Mouse (Mus musculus): ENCODE results near the gene Vmn1r168.
"Not testable (repeated sequence)": the region's sequence is repeated elsewhere in the genome, so short reads cannot be mapped to it uniquely, and the experiment has no call there.

The Vmn1r168 gene

DNA sequence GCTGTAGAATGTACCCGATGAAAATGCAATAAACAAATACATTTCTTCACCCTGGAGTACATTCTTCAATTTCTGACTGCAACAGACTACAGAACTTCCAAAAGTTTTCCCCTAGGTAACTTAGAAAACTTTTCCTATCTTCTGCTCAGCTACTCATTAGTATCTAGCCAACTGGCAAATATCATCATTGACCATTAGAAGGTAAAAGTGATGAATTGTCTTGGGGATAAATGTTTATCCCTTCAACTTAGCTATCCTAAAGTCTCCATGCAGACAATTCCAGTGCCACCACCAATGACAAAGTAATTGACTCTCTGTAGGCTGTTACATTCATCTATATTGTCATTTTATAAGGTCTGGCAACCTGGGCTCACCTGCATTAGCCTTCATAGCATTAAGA is at the start of gene Vmn1r168:
Vmn1r168 (plus strand) TSS at position 301 of the 400 bp plus-strand sequence.
- not testable (repeated sequence) for DNase-seq

DNA sequence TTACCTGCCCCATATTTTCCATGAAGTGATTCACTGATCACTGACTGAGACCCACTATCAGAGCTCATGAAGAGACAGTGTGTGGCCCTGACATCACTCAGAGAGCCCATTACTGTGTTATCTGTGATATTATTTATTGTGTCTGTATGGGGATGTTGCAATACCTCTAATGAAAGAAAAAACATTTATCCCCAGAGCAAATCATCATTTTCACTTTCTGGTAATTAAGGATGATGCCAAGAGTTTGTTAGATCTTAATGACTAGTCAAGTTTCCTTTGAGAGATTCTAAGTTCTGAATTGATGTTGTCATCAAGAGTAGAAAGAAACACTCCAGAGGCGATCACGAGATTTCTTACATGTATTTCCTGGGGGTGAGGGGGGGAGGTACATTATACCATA is 32.4 kb upstream of the Vmn1r168 start, which contains the start of gene Vmn1r167:
Vmn1r167 (minus strand) TSS at position 101 of the 400 bp plus-strand sequence.
- not testable (repeated sequence) for DNase-seq

DNA sequence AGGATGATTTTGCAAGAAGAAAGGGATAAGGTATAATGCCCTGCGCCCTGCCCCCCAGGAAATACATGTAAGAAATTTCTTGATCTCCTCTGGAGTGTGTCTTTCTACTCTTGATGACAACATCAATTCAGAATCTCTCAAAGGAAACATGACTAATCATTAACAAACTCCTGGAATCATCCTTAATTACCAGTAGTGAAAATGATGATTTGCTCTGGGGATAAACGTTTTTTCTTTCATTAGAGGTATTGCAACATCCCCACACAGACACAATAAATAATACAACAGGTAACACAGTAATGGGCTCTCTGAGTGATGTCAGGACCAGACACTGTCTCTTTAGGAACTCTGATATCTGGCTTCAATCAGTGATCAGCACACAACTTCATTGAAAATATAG is 35.7 kb downstream of the Vmn1r168 start, which contains the start of gene Vmn1r169:
Vmn1r169 (plus strand) TSS at position 301 of the 400 bp plus-strand sequence.
- not testable (repeated sequence) for DNase-seq

All from lung, postnatal 14 days (tissue).